Mouse (Mus musculus): ENCODE data around the gene Celsr1. TPM values are rescaled to one million over a fixed set of nuclear protein-coding genes. Genes with fewer than 3 reads are reported as not detected.

Celsr1 gene
- polyA plus RNA-seq (2014; fragmentation: Illumina TruSeq; extraction: RNeasy Lipid Tissue Mini Kit (QIAGEN cat#74804); ENCODE audit: low read depth, low replicate concordance), result not detected

DNA sequence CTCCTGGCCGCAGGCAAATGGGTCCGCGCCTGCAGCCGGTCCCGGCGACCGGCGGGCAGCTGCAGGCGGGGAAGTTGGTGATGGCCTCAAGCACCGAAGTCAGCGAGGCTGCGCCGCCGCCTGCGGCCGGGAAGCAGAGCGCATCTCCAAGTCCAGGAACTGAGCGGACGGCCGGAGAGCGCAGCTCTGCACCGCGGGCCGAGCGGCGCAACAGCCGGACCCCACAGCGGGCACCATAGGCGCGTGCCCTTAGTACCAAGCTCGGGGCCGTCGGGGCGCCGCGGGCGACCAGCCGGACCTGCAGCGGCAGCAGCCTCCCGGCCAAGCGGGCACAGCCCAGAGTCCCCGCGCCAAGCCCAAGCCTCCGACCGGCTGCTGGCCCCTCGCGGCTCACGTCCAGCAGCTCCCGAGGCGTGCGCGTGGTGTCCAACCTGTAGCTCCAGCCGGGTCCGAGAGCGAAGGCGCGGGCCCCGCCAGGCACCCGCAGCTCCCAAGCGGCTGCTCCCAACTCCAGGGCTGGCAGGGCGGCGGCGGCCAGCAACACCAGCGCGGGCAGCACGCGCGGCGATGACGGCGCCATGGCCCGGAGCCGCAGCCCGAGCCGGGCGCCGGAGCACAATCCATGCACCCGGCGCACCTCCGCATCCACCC, at the start of gene Celsr1:
TSS of gene Celsr1 (minus strand) at position 587 of the 651 bp plus-strand sequence.

GRCm38 (mm10) chr15:86057413-86057812, 23.8 kb upstream of the Celsr1 start, which contains the start of gene Gramd4:
Gene Gramd4 (plus strand): TSS chr15:86057695.

DNA sequence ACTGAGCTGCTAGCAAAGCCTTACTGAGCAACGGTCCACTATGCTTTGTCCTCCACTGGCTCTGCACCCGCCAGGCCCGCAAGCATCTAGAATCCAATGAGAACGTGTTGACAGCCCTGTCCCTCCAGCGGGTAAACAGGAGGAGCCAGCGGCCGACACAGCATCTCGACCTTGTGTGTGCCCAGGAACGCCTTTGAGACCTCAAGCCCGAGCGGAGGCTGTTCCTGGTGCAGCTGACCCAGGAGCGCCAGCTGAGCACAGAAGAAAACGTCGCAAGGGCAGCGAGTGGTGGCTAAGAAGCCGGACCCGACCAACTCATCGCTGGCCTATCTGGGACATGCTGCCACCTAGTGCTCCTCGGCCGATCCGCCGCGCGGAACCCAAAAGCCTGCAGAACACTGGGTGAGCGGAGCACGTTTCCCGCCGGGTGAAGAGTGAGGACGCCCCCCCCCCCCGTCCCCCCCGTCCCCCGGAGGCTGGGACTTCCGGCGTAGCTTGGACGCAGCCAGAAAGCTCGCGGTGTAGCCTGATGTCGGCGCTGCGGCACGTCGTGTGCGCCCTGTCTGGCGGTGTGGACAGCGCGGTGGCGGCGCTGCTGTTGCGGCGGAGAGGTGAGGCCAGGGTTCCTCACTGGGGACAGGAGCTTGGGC, 154.6 kb downstream of the Celsr1 start, which contains the start of gene Trmu:
TSS of gene Trmu (plus strand) at position 465 of the 650 bp plus-strand sequence.

DNA sequence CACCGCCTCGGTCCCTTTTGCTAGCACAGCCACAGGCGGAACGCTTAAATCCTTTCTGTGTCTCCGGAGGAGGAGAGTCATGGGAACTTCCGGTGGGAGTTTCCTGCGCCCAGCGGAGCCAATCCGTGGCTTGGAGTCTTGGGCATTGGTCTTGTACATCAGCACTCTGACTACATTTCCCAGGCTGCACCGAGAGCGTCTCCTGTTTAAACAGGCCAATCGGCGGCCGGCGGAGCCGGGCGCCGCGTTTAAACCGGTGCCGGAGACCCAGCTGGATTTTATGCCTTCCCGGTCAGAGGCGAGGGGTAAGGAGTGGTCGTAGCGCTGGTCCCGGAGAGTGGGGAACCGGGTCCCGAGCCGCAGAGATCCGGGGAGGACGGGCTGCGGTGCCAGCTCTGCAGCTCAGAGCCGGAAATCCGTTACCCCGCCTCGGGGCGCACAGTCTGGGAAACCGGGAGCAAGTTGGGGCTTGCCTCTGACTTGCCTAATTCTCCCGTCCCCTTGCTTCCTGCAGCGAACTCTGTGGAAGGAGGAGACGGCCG, 174.0 kb downstream of the Celsr1 start, which contains the start of gene Gtse1:
TSS of gene Gtse1 (plus strand) at position 256 of the 542 bp plus-strand sequence.

Other genes starting within 250 kb of the Celsr1 start
- 1.3 TPM for gene Cdpf1, start 222.1 kb downstream of the Celsr1 start, polyA plus RNA-seq (2014; fragmentation: Illumina TruSeq; extraction: RNeasy Lipid Tissue Mini Kit (QIAGEN cat#74804); ENCODE audit: low read depth, low replicate concordance)
- 0.12 TPM for gene Pkdrej, start 212.0 kb downstream of the Celsr1 start, polyA plus RNA-seq (2014; fragmentation: Illumina TruSeq; extraction: RNeasy Lipid Tissue Mini Kit (QIAGEN cat#74804); ENCODE audit: low read depth, low replicate concordance)
- 8.0 TPM for gene Ttc38, start 201.5 kb downstream of the Celsr1 start, polyA plus RNA-seq (2014; fragmentation: Illumina TruSeq; extraction: RNeasy Lipid Tissue Mini Kit (QIAGEN cat#74804); ENCODE audit: low read depth, low replicate concordance)
- gene Gtse1, start 174.0 kb downstream of the Celsr1 start, polyA plus RNA-seq (2014; fragmentation: Illumina TruSeq; extraction: RNeasy Lipid Tissue Mini Kit (QIAGEN cat#74804); ENCODE audit: low read depth, low replicate concordance), result not detected
- 11.7 TPM for gene Trmu, start 154.5 kb downstream of the Celsr1 start, polyA plus RNA-seq (2014; fragmentation: Illumina TruSeq; extraction: RNeasy Lipid Tissue Mini Kit (QIAGEN cat#74804); ENCODE audit: low read depth, low replicate concordance)
- gene Gramd4, start 23.9 kb upstream of the Celsr1 start, polyA plus RNA-seq (2014; fragmentation: Illumina TruSeq; extraction: RNeasy Lipid Tissue Mini Kit (QIAGEN cat#74804); ENCODE audit: low read depth, low replicate concordance), result 2.0 TPM
- gene Cerk, start 152.4 kb upstream of the Celsr1 start, polyA plus RNA-seq (2014; fragmentation: Illumina TruSeq; extraction: RNeasy Lipid Tissue Mini Kit (QIAGEN cat#74804); ENCODE audit: low read depth, low replicate concordance), result 8.1 TPM
- 2.9 TPM for gene Tbc1d22a, start 180.7 kb upstream of the Celsr1 start, polyA plus RNA-seq (2014; fragmentation: Illumina TruSeq; extraction: RNeasy Lipid Tissue Mini Kit (QIAGEN cat#74804); ENCODE audit: low read depth, low replicate concordance)